Mouse (Mus musculus) adrenal gland, adult 18-20 months (tissue): ENCODE results near the gene Gltp. TPM values are rescaled to one million over a fixed set of nuclear protein-coding genes. Genes with fewer than 3 reads are reported as not detected.

Experiments used
- DNase-seq, 2 experiments: peaks; one replicate each; pipeline ENCODE4 v3.0.0; 2021 to 2022; ENCODE audit warnings: low spot score in 2 of 2
- total RNA-seq, 2 experiments: library from RNA; stranded (reverse); gene quantifications; 1 replicate in 1 of 2; 2 replicates in 1 of 2; pipeline ENCODE4 v1.2.3; 2021

The Gltp gene
- total RNA-seq, 2 experiments from 2014 or later, result 40.7 to 49.2 TPM

GRCm38 (mm10) chr5:114664750-114665149 is 26.0 kb downstream of the Gltp start:
- DNase-seq, result no peak

GRCm38 (mm10) chr5:114664139-114664538 is 26.6 kb downstream of the Gltp start:
- DNase-seq, result no peak

GRCm38 (mm10) chr5:114661029-114661428 is 29.8 kb downstream of the Gltp start:
- DNase-seq, result no peak

GRCm38 (mm10) chr5:114658255-114658654 is 32.5 kb downstream of the Gltp start, which contains the start of gene Trpv4:
Trpv4 (minus strand) TSS chr5:114658421.
- DNase-seq, result no peak

- no peak for DNase-seq
These were observed 33.4 kb downstream of the Gltp start for GRCm38 (mm10) chr5:114657426-114657825.

GRCm38 (mm10) chr5:114656305-114656704 is 34.5 kb downstream of the Gltp start:
- DNase-seq, result no peak

GRCm38 (mm10) chr5:114655721-114656120 is 35.1 kb downstream of the Gltp start:
- DNase-seq, result no peak

GRCm38 (mm10) chr5:114653656-114654437 is 36.9 kb downstream of the Gltp start:
- DNase-seq, result no peak

GRCm38 (mm10) chr5:114651449-114651848 is 39.3 kb downstream of the Gltp start:
- no peak for DNase-seq

- no peak for DNase-seq
These were observed 39.8 kb downstream of the Gltp start for GRCm38 (mm10) chr5:114651002-114651401.

GRCm38 (mm10) chr5:114648728-114649311 is 42.0 kb downstream of the Gltp start:
- no peak for DNase-seq

- no peak for DNase-seq
These were observed 43.4 kb downstream of the Gltp start for GRCm38 (mm10) chr5:114647211-114647974.

- DNase-seq, result no peak
These were observed 44.9 kb downstream of the Gltp start for GRCm38 (mm10) chr5:114645916-114646315.

- no peak for DNase-seq
These were observed 45.9 kb downstream of the Gltp start for GRCm38 (mm10) chr5:114644918-114645317.

- DNase-seq, result no peak
These were observed 50.0 kb downstream of the Gltp start for GRCm38 (mm10) chr5:114640809-114641208.

GRCm38 (mm10) chr5:114639645-114639957 is 51.2 kb downstream of the Gltp start:
- no peak for DNase-seq

- DNase-seq, result peak; percentile 85 to 89
These were observed 51.8 kb downstream of the Gltp start for GRCm38 (mm10) chr5:114638769-114639644.

- no peak for DNase-seq
These were observed 54.7 kb downstream of the Gltp start for GRCm38 (mm10) chr5:114636091-114636490.

- no peak for DNase-seq
These were observed 59.4 kb downstream of the Gltp start for GRCm38 (mm10) chr5:114631336-114631735.

GRCm38 (mm10) chr5:114625590-114625989 is 65.2 kb downstream of the Gltp start:
- DNase-seq, result peak; percentile 60 to 72

GRCm38 (mm10) chr5:114620305-114620704 is 70.5 kb downstream of the Gltp start:
- no peak for DNase-seq
